Mouse (Mus musculus) heart, embryonic 14.5 days (tissue): ENCODE measurements around the gene Lrp1. TPM values are rescaled to one million over a fixed set of nuclear protein-coding genes. Genes with fewer than 3 reads are reported as not detected.
A peak's percentile ranks its signal among the peaks of the same experiment; 100 is the strongest.

ENCODE experiments used
- ATAC-seq: fragments of 200-750 bp; cut with Nextera tagmentation; 2 replicates; pipeline ENCODE4 v1.8.0; 2017; ENCODE audit warnings: low read depth, moderate TSS enrichment; ENCODE audit not compliant: insufficient number of reproducible peaks, insufficient read depth, low FRiP score
- H3K27ac ChIP-seq, 2 experiments: fragments of 200-500 bp in 1 of 2; fragments of 300-500 bp in 1 of 2; sonication (generic) in 1 of 2; replicated peaks in 1 of 2; 2 replicates each; pipeline ENCODE4 v1.5.1; 2012 to 2014; ENCODE audit warnings: low read depth in 2 of 2, low read length in 2 of 2, control low read depth in 1 of 2, mild to moderate bottlenecking in 1 of 2, mixed read lengths in 1 of 2; ENCODE audit not compliant: control insufficient read depth in 1 of 2, insufficient read depth in 1 of 2
- H3K27me3 ChIP-seq: fragments of 300-500 bp; sonication (generic); 2 replicates; pipeline ENCODE4 v1.6.1; 2014; ENCODE audit warnings: mild to moderate bottlenecking, low read length, control low read depth; ENCODE audit not compliant: control insufficient read depth, insufficient read depth
- H3K36me3 ChIP-seq: fragments of 300-500 bp; sonication (generic); 2 replicates; pipeline ENCODE4 v1.6.1; 2014; ENCODE audit warnings: mild to moderate bottlenecking, control low read depth, low read length, mixed read lengths; ENCODE audit not compliant: control insufficient read depth, insufficient read depth
- H3K4me1 ChIP-seq, 2 experiments: fragments of 200-500 bp in 1 of 2; fragments of 300-500 bp in 1 of 2; sonication (generic) in 1 of 2; 2 replicates each; pipeline ENCODE4 v1.6.1; 2012 to 2014; ENCODE audit warnings: low read length in 2 of 2, control low read depth in 1 of 2, mixed read lengths in 1 of 2; ENCODE audit not compliant: control insufficient read depth in 2 of 2, insufficient read depth in 2 of 2
- H3K4me2 ChIP-seq: fragments of 300-500 bp; sonication (generic); 2 replicates; pipeline ENCODE4 v1.6.1; 2014; ENCODE audit warnings: mild to moderate bottlenecking, low read length
- H3K4me3 ChIP-seq, 2 experiments: fragments of 200-500 bp in 1 of 2; fragments of 300-500 bp in 1 of 2; sonication (generic) in 1 of 2; 2 replicates each; pipeline ENCODE4 v1.5.1; 2012 to 2014; ENCODE audit warnings: low read length in 2 of 2, mild to moderate bottlenecking in 2 of 2, control low read depth in 1 of 2, low read depth in 1 of 2, moderate library complexity in 1 of 2; ENCODE audit not compliant: control insufficient read depth in 1 of 2, insufficient read depth in 1 of 2
- H3K9ac ChIP-seq: fragments of 300-500 bp; sonication (generic); 2 replicates; pipeline ENCODE4 v1.6.1; 2014; ENCODE audit warnings: mild to moderate bottlenecking, low read length
- H3K9me3 ChIP-seq: fragments of 300-500 bp; sonication (generic); 2 replicates; pipeline ENCODE4 v1.6.1; 2016; ENCODE audit warnings: low read length, control low read depth; ENCODE audit not compliant: control insufficient read depth
- WGBS: fragments of 180-500 bp; shearing (Covaris S2); extraction: QIAGEN DNeasy Blood & Tissue Kit; methylation state at CpG from one replicate; pipeline ENCODE4 v1.1.7; 2014; 5-methylcytosine and 5-hydroxymethylcytosine counted together
- polyA plus RNA-seq: library from polyadenylated mRNA; unstranded; fragments of >200 nt; fragmentation: Nextera tagmentation; extraction: Ambion mirVana; gene quantifications from 2 replicates; pipeline ENCODE4 v1.2.1, GENCODE M21; 2014

Lrp1 gene
- polyA plus RNA-seq, 1 experiment from 2014 or later = 31.2 TPM

DNA sequence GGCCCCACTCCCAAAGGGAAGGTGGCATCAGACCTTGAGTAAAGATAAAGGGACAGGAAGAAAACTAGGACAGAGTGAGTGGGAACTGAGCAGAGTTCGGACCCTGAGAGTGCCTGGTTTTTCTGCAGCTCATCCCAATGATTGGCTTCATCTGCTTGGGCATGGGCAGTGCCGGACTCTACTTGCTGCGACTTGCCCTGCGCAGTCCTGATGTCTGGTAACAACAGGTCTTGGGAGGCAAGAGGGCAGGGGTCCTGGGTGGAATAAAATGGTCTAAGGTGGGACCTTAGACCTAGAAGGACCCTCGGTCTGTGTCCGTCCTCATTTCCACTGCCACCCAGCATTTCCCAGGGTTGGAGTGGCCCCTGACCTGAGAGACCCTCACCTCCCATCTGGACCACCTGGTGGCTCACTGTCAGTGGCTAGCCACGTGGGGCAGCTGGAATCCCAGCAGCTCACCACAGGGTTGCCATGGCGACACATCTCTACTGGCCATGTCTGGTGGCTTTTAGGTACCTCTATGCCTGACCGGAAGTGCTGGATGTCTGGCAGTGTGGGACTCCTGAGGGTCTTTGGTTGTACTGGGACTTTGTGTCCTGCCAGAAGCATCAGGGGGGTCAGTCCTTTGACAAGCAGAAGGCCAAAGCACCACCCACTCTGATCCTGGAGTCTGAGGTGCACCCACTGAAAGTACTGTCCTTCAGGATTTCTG, 105.5 kb downstream of the Lrp1 start:
- no peaks in the 10 kb centered on the region for H3K9me3 ChIP-seq
- H3K27ac ChIP-seq = no peak overlapping the region
- peaks cover 39 to 48% of the 10 kb centered on the region in 2 experiments for H3K4me1 ChIP-seq
- H3K4me2 ChIP-seq = peak overlapping the region; percentile 59
- peaks cover 53% of the 10 kb centered on the region for H3K27me3 ChIP-seq
- H3K9ac ChIP-seq = 0 out of 2 replicates have a peak overlapping the region, but pooled peaks have one; percentile 69
- peak overlapping the region in 1 of 2 experiments; percentile 13; a peak in 2 of 4 replicates for H3K4me3 ChIP-seq
- peaks cover 31% of the 10 kb centered on the region for H3K36me3 ChIP-seq
- no peak for ATAC-seq
- WGBS = 32% methylated on average over 9 of the region's 9 CpGs

DNA sequence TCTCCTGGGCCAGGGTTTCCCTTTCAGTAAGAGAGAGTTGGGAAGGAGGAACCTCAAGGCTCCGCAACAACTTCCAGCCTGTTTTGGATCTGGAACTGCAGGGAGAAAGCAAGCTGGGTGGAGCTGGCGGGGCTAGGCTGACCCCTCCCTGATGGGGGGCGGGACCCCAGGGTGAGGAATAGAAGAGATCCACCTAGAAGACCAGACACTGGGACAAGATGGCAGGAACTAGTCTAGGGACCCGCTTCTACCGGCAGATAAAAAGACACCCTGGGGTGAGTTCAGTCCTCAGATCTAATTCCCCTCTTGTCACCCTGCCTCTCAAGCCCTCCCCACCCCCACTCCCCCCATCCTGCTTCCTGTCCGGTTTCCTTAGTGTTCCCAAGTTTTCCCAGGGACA, 106.2 kb downstream of the Lrp1 start, which contains the start of gene Ndufa4l2:
Ndufa4l2 (plus strand) TSS at position 204 of the 400 bp plus-strand sequence.
- H3K4me2 ChIP-seq = peak within 1 kb of the TSS; percentile 96
- no peaks in the 10 kb centered on the region for H3K9me3 ChIP-seq
- H3K9ac ChIP-seq = 0 out of 2 replicates have a peak within 1 kb of the TSS, but pooled peaks have one; percentile 14
- H3K4me3 ChIP-seq = peak within 1 kb of the TSS in 1 of 2 experiments; percentile 17; a peak in 2 of 4 replicates
- WGBS = 20% methylated on average over 6 of the region's 6 CpGs
- peaks cover 60% of the 10 kb centered on the region for H3K27me3 ChIP-seq
- H3K4me1 ChIP-seq = peaks cover 39 to 48% of the 10 kb centered on the region in 2 experiments
- H3K27ac ChIP-seq = no peak within 1 kb of the TSS
- H3K36me3 ChIP-seq = peaks cover 25% of the 10 kb centered on the region
- no peak for ATAC-seq

DNA sequence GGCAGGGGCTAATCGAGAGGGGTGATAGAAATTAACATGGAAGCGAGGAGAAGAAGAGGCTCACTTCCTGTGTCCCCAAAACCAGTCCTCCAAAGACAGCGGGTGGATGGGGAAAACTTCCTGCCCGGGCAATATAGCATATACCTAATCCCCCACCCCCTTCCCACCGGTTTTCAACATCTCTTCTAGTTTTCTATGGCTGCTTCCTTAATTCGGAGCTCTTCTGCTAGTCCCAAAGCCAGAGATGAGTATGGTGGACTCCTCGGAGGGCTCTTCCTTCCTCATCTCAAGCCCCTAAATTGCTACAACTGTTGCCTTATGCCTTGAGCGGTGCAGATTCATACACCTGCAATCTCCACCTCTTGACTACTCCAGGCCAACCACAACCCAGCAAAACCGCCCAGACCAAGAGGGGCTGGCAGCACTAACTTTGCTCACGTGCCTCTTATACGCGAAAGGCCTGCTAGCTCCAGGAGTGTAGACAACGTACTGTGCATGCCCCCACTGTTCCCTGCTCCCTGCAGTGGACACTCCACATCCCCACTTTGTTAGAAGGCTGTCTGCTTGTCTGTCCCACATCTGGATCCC, 106.7 kb downstream of the Lrp1 start:
- Histone ChIP-seq H3K4me2 (peak overlapping the region; percentile 96), H3K9me3 (no peaks in the 10 kb centered on the region), H3K4me1 (peaks cover 39 to 52% of the 10 kb centered on the region in 2 experiments), H3K27me3 (peaks cover 65% of the 10 kb centered on the region), H3K4me3 (0 out of 4 replicates have a peak overlapping the region, but pooled peaks of 1 of the 2 experiments have one; percentile 17), H3K9ac (no peak overlapping the region), H3K36me3 (peaks cover 20% of the 10 kb centered on the region), H3K27ac (no peak overlapping the region)
- WGBS = 20% methylated on average over 13 of the region's 13 CpGs
- ATAC-seq = no peak

DNA sequence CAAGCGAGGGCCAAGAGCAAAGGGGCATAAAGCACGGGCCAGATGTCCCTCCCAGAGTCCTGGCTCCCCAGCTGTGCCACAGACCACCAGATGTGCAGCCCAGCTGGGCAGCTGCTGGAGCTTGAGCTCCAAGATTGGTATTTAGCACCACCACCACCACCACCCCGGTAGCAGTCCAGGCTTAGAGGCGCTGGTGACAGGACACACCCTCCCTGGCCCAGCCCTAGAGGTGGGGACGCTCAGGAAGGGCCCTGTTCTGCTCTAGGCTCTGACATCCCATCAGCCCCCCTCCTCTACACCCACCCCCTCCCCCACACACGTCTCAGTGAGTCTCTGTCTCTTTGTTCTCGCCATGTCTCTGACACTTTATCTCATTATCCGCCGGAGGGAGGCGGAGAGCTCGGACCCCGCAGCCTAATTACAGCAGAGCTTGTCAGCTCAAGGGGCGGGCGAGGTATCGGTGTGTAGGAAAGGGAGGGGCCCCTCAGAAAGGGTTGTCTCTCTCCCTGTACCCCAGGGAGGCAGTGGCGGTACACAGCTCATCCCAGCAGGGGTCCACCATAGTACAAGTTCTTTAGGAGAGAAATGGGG, 107.4 kb downstream of the Lrp1 start:
- peak overlapping the region; percentile 17 to 22; a peak in 3 of 4 replicates for H3K4me3 ChIP-seq
- H3K27me3 ChIP-seq = peaks cover 71% of the 10 kb centered on the region
- H3K4me1 ChIP-seq = peaks cover 44 to 57% of the 10 kb centered on the region in 2 experiments
- no peak overlapping the region for H3K27ac ChIP-seq
- H3K9me3 ChIP-seq = no peaks in the 10 kb centered on the region
- H3K9ac ChIP-seq = peak overlapping the region; percentile 14; the same call in 1 of the 2 replicates
- under 1% methylated on average over 16 of the region's 16 CpGs for WGBS
- peaks cover 15% of the 10 kb centered on the region for H3K36me3 ChIP-seq
- H3K4me2 ChIP-seq = peak overlapping the region; percentile 96
- no peak for ATAC-seq

DNA sequence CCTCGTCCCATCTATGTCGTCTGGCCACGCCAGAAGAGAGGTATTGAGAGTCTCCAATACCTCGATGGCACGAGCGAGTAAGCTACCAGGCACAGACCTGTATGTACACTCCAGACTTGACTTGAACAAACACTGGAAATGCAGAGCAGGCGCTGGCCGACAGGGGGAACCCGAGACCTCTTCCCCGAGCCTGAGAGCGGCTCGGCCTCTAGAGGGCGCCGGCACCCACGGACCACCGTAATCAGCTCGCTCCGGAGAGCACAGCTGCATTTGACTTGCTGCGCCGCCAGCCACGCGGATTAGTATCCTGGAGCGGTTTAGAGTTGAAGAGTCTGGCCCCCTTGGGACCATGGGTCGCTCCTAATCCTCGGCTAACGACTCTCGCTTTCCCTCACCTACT, 108.1 kb downstream of the Lrp1 start:
- H3K27me3 ChIP-seq = peaks cover 79% of the 10 kb centered on the region
- H3K4me1 ChIP-seq = peaks cover 46 to 59% of the 10 kb centered on the region in 2 experiments
- H3K4me2 ChIP-seq = peak overlapping the region; percentile 96
- peak overlapping the region; percentile 17 to 22 for H3K4me3 ChIP-seq
- WGBS = under 1% methylated on average over 27 of the region's 27 CpGs
- peaks cover 7% of the 10 kb centered on the region for H3K36me3 ChIP-seq
- peak overlapping the region; percentile 14; the same call in 1 of the 2 replicates for H3K9ac ChIP-seq
- no peaks in the 10 kb centered on the region for H3K9me3 ChIP-seq
- peak; percentile 28; the same call in 1 of the 2 replicates for ATAC-seq
- no peak overlapping the region for H3K27ac ChIP-seq

DNA sequence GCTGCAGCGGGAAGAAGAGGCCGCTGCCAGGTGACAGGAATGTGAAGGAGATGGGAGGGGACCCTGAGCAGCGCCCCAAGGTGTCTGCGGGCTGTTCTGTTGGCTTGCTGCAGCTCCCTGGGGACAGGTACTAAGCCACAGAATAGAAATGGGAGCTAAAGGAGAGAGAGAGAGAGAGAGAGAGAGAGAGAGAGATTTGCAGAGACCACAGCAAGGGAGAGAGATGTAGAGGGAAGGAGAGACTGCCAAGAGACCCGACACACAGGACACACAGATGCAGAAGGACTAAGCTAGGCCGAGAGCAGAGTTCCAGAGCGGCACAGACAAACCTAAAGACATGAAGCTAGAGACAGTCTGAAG, 108.7 kb downstream of the Lrp1 start:
- H3K9ac ChIP-seq = peak overlapping the region; percentile 67
- peak overlapping the region; percentile 96 for H3K4me2 ChIP-seq
- peak overlapping the region; percentile 49 to 52 for H3K4me3 ChIP-seq
- H3K36me3 ChIP-seq = peaks cover 2% of the 10 kb centered on the region
- ATAC-seq = no peak
- 6% methylated on average over 7 of the region's 7 CpGs for WGBS
- peaks cover 46 to 59% of the 10 kb centered on the region in 2 experiments for H3K4me1 ChIP-seq
- H3K27me3 ChIP-seq = peaks cover 82% of the 10 kb centered on the region
- H3K9me3 ChIP-seq = no peaks in the 10 kb centered on the region
- H3K27ac ChIP-seq = no peak overlapping the region

DNA sequence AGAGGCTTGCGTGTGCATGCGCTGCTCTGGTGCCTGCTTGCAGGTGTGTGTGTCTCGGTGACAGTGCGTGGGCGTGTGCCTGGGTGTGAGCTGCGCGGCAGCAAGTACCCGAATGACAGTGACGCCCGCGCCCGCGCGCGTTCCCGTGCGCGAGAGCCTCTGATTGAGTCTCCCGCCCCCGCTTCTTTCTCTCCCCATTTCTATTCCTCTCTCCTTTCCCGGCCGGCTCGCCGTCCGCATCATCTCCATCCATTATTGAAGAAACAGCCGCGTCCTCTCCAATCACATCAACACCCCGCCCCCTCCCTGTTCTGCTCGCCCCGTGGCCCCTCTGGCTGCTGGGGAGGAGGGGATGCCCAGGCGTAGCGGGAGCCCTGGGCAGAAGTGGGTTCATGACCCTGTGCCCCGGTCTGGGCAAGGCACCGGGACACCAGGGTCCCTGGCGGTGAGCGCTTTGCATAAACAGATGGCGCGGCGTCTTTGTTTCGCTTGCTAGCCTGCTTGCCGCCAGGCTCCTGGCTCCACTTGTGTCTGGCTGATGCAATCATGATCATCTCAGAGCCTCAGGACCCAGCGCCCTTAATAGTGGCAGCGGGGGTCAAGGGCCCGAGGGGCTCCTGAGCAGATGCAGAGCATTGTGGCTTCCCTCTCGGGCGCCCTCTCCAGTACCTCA, 109.2 kb downstream of the Lrp1 start:
- H3K4me3 ChIP-seq = peak overlapping the region; percentile 49 to 52
- ATAC-seq = no peak
- no peaks in the 10 kb centered on the region for H3K9me3 ChIP-seq
- H3K4me1 ChIP-seq = peaks cover 41 to 55% of the 10 kb centered on the region in 2 experiments
- H3K27ac ChIP-seq = no peak overlapping the region
- H3K9ac ChIP-seq = peak overlapping the region; percentile 67
- H3K4me2 ChIP-seq = peak overlapping the region; percentile 96
- H3K36me3 ChIP-seq = no peaks in the 10 kb centered on the region
- WGBS = under 1% methylated on average over 46 of the region's 46 CpGs
- H3K27me3 ChIP-seq = peaks cover 88% of the 10 kb centered on the region
